Mouse (Mus musculus) activated CD4-positive, CD25-positive, alpha-beta regulatory T cell, adult 4 months (primary cell): ENCODE measurements at regions not wholly inside any gene's neighbourhood (a gene's known extent, or its start where the extent isn't known, plus 50 kb on each side); places are given as distances from the start of the nearest gene placed in this dataset.

ENCODE experiments used
- ATAC-seq: one replicate; pipeline ENCODE4 v1.8.0; 2017

- no peak for ATAC-seq
Observed at GRCm38 (mm10) chr3:128110406-128110805, 214.3 kb upstream of the Fam241a start.

- no peak for ATAC-seq
Observed at GRCm38 (mm10) chr3:128104516-128104915, 208.4 kb upstream of the Fam241a start.

- ATAC-seq = no peak
Observed at GRCm38 (mm10) chr3:128093046-128093445, 196.9 kb upstream of the Fam241a start.

- no peak for ATAC-seq
Observed at GRCm38 (mm10) chr3:128088207-128088606, 192.1 kb upstream of the Fam241a start.

- ATAC-seq = no peak
Observed at GRCm38 (mm10) chr3:128087163-128087562, 191.0 kb upstream of the Fam241a start.

- no peak for ATAC-seq
Observed at GRCm38 (mm10) chr3:128082463-128082862, 186.3 kb upstream of the Fam241a start.

GRCm38 (mm10) chr3:128081430-128081829 is 185.3 kb upstream of the Fam241a start:
- no peak for ATAC-seq

GRCm38 (mm10) chr3:128067861-128068260 is 171.7 kb upstream of the Fam241a start:
- ATAC-seq = no peak

GRCm38 (mm10) chr3:128054031-128054430 is 157.9 kb upstream of the Fam241a start:
- no peak for ATAC-seq

- no peak for ATAC-seq
Observed at GRCm38 (mm10) chr3:128043709-128044108, 147.6 kb upstream of the Fam241a start.

- no peak for ATAC-seq
Observed at GRCm38 (mm10) chr3:128040407-128041115, 144.4 kb upstream of the Fam241a start.

- no peak for ATAC-seq
Observed at GRCm38 (mm10) chr3:128039185-128039584, 143.1 kb upstream of the Fam241a start.

GRCm38 (mm10) chr3:128036538-128036937 is 140.4 kb upstream of the Fam241a start:
- ATAC-seq = no peak

GRCm38 (mm10) chr3:128030352-128030751 is 134.2 kb upstream of the Fam241a start:
- no peak for ATAC-seq

GRCm38 (mm10) chr3:128029565-128029915 is 133.4 kb upstream of the Fam241a start:
- ATAC-seq = no peak

- no peak for ATAC-seq
Observed at GRCm38 (mm10) chr3:128028856-128029564, 132.9 kb upstream of the Fam241a start.

- ATAC-seq = no peak
Observed at GRCm38 (mm10) chr3:128024856-128025255, 128.7 kb upstream of the Fam241a start.

GRCm38 (mm10) chr3:128014909-128015308 is 118.8 kb upstream of the Fam241a start:
- no peak for ATAC-seq

GRCm38 (mm10) chr3:128002905-128003641 is 106.9 kb upstream of the Fam241a start:
- ATAC-seq = no peak

- no peak for ATAC-seq
Observed at GRCm38 (mm10) chr3:128001924-128002501, 105.9 kb upstream of the Fam241a start.

- no peak for ATAC-seq
Observed at GRCm38 (mm10) chr3:127995678-127996077, 99.6 kb upstream of the Fam241a start.

GRCm38 (mm10) chr3:127987583-127987982 is 91.5 kb upstream of the Fam241a start:
- no peak for ATAC-seq

GRCm38 (mm10) chr3:127985165-127985564 is 89.0 kb upstream of the Fam241a start:
- no peak for ATAC-seq
